Mouse (Mus musculus) small intestine, adult 10 weeks (tissue): ENCODE results near the gene Olfr472. TPM values are rescaled to one million over a fixed set of nuclear protein-coding genes. Genes with fewer than 3 reads are reported as not detected.

ENCODE experiments used
- polyA plus RNA-seq: library from polyadenylated mRNA; stranded (reverse); fragments of 350-450 nt; fragmentation: Illumina TruSeq; extraction: RNeasy Lipid Tissue Mini Kit (QIAGEN cat#74804); gene quantifications from one replicate; pipeline ENCODE4 v1.2.3, GENCODE M21; 2014; ENCODE audit warnings: low replicate concordance

The Olfr472 gene
- polyA plus RNA-seq, result not detected

GRCm38 (mm10) chr7:107897602-107898001 lies at the start of gene Olfr472:
Olfr472 (plus strand) TSS chr7:107897902.

DNA sequence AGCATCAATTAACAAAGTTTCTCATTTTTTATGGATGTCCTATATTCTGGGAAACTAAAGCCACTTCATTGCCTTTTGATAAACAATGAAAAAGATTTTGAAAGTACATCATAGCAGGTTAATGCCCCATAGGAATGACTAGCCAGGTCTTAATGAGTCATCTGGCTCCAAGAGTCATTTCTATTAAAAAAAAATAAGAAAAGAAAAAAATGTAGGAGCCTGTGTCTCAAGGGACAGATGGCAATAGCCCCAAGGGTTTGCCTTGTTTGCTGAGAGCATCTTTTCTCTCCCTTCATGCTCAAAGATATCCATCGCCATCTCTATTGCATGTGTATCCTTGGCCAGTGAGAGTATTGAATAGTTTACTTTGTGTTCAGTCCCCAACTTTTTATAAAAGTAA lies 32.4 kb downstream of the Olfr472 start, which contains the start of gene Olfr473:
Olfr473 (plus strand) TSS at position 301 of the 400 bp plus-strand sequence.

DNA sequence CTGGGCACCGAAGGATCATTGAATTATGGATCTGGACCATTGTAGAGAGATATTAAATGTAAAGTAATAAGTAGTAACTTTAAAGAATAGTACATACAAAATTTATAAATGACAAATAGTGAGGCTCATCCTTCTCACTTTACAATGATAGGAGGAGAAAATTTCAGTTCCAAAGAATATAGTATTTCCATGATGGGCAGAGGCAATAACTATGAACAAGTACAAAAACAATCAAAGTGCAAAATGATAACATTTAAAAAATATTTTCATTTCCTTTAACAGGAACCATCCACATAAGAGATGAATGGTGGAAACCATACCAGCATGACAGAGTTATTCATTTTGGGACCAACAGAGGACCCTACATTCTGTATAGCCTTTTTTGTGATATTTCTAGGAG lies 56.6 kb downstream of the Olfr472 start, which contains the start of gene Olfr474:
Olfr474 (plus strand) TSS at position 301 of the 400 bp plus-strand sequence.

Other genes with a start within 250 kb of the Olfr472 start
- not detected for gene Cyb5r2, start 139.9 kb upstream of the Olfr472 start, polyA plus RNA-seq
- gene Ovch2, start 96.7 kb upstream of the Olfr472 start, polyA plus RNA-seq, result not detected
- gene Olfr467, start 85.6 kb upstream of the Olfr472 start, polyA plus RNA-seq, result not detected
- gene Olfr469, start 72.4 kb upstream of the Olfr472 start, polyA plus RNA-seq, result not detected
- not detected for gene Olfr470, start 50.4 kb upstream of the Olfr472 start, polyA plus RNA-seq
- gene Olfr473, start 32.5 kb downstream of the Olfr472 start, polyA plus RNA-seq, result not detected
- gene Olfr474, start 56.7 kb downstream of the Olfr472 start, polyA plus RNA-seq, result not detected
- gene Olfr476, start 66.9 kb downstream of the Olfr472 start, polyA plus RNA-seq, result not detected
- not detected for gene Olfr477, start 88.8 kb downstream of the Olfr472 start, polyA plus RNA-seq
- not detected for gene Olfr478, start 136.1 kb downstream of the Olfr472 start, polyA plus RNA-seq
- gene Olfr479, start 152.8 kb downstream of the Olfr472 start, polyA plus RNA-seq, result not detected
- gene Olfr480, start 169.4 kb downstream of the Olfr472 start, polyA plus RNA-seq, result not detected
- not detected for gene Olfr481, start 182.0 kb downstream of the Olfr472 start, polyA plus RNA-seq
- gene Olfr482, start 199.7 kb downstream of the Olfr472 start, polyA plus RNA-seq, result not detected
- gene Olfr483, start 202.9 kb downstream of the Olfr472 start, polyA plus RNA-seq, result not detected
- gene Olfr484, start 229.5 kb downstream of the Olfr472 start, polyA plus RNA-seq, result not detected